Mouse (Mus musculus): ENCODE results near the gene Appl2.

The Appl2 gene

GRCm38 (mm10) chr10:83565449-83566441, 82.8 kb downstream of the Appl2 start:
- DNase-seq = no peak

GRCm38 (mm10) chr10:83563005-83563404, 85.5 kb downstream of the Appl2 start:
- DNase-seq = no peak

Measured in cerebellum, adult 9-11 months (tissue).